Mouse (Mus musculus) layer of hippocampus, postnatal 25 days (tissue): ENCODE data around the gene Stox2. TPM values are rescaled to one million over a fixed set of nuclear protein-coding genes. Genes with fewer than 3 reads are reported as not detected.
"Not testable (repeated sequence)": the region's sequence is repeated elsewhere in the genome, so short reads cannot be mapped to it uniquely, and the experiment has no call there.

ENCODE experiments used
- DNase-seq, 2 experiments: peaks; one replicate each; pipeline ENCODE4 v3.0.0; 2022; ENCODE audit warnings: mixed read lengths in 2 of 2, low spot score in 1 of 2; ENCODE audit errors: extremely low spot score in 1 of 2
- total RNA-seq, 2 experiments: library from RNA; stranded (reverse); gene quantifications; 2 replicates each; pipeline ENCODE4 v1.2.3; 2021

Gene Stox2
- 10 to 100 TPM; 72.0 to 89.5 TPM for total RNA-seq

- DNase-seq = no peak
Observed at GRCm38 (mm10) chr8:47446312-47447046, at the start of gene Stox2. Gene Stox2, minus strand, starts transcription at chr8:47446362.

GRCm38 (mm10) chr8:47495428-47495827 is 49.3 kb upstream of the Stox2 start:
- no peak for DNase-seq

GRCm38 (mm10) chr8:47494602-47495153 is 48.5 kb upstream of the Stox2 start:
- no peak for DNase-seq

GRCm38 (mm10) chr8:47493106-47493505 is 46.9 kb upstream of the Stox2 start:
- DNase-seq = no peak

GRCm38 (mm10) chr8:47487231-47487630 is 41.1 kb upstream of the Stox2 start:
- DNase-seq = no peak

GRCm38 (mm10) chr8:47482354-47483071 is 36.4 kb upstream of the Stox2 start:
- DNase-seq = no peak

GRCm38 (mm10) chr8:47480039-47480438 is 33.9 kb upstream of the Stox2 start:
- DNase-seq = no peak

- peak in 1 of 2 experiments; percentile 17 for DNase-seq
Observed at GRCm38 (mm10) chr8:47461650-47462049, 15.5 kb upstream of the Stox2 start.

- no peak for DNase-seq
Observed at GRCm38 (mm10) chr8:47459216-47459749, 13.1 kb upstream of the Stox2 start.

- DNase-seq = no peak
Observed at GRCm38 (mm10) chr8:47458591-47458990, 12.4 kb upstream of the Stox2 start.

- not testable (repeated sequence) for DNase-seq
Observed at GRCm38 (mm10) chr8:47449211-47449610, 3.0 kb upstream of the Stox2 start.

- no peak for DNase-seq
Observed at GRCm38 (mm10) chr8:47439271-47439670, 6.9 kb downstream of the Stox2 start.

GRCm38 (mm10) chr8:47437976-47438375 is 8.2 kb downstream of the Stox2 start:
- no peak for DNase-seq

- no peak for DNase-seq
Observed at GRCm38 (mm10) chr8:47435861-47436260, 10.3 kb downstream of the Stox2 start.

GRCm38 (mm10) chr8:47435412-47435811 is 10.8 kb downstream of the Stox2 start:
- DNase-seq = no peak

GRCm38 (mm10) chr8:47431263-47431662 is 14.9 kb downstream of the Stox2 start:
- peak in 1 of 2 experiments; percentile 23 for DNase-seq

- DNase-seq = not testable (repeated sequence)
Observed at GRCm38 (mm10) chr8:47414258-47414525, 32.0 kb downstream of the Stox2 start.

- peak; percentile 43 to 66 for DNase-seq
Observed at GRCm38 (mm10) chr8:47413524-47414257, 32.5 kb downstream of the Stox2 start.

GRCm38 (mm10) chr8:47412696-47413523 is 33.3 kb downstream of the Stox2 start:
- DNase-seq = peak in 1 of 2 experiments; percentile 16
